ENCODE assay signal across 19 mouse cellular contexts in the genomic region with DNA sequence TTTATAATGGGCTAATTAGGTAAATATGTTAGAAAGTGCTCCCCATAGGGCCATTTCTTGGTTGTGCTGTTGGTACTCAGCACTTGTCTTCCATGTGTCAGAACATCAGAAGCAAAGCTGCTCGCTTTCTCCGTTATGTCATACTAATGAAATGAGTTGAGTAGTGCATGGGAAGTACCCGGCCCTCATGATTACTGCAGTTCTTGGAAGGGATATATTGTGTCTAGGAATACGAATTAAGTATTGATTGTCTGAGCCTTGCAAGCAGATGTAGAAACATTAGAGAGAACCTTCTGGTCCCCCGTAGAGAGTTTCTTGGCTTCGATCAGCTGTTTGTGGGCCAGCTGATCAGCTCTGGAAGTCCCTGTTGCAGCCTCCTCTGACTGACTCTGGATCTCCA.
"Had no signal": no experiment of that assay in that cellular context is flagged by ENCODE, and none has a peak within 500 bp of the region (broad histone marks: within the 10 kb centered on the region; RNA-seq: fewer than 3 reads in every experiment).

No protein-coding gene starts in this region.

- H3K27me3 ChIP-seq: limb, embryonic 13.5 days; liver, embryonic 13.5 days; midbrain, embryonic 15.5 days had no signal

- ATAC-seq: midbrain, embryonic 15.5 days had no signal

- H3K4me2 ChIP-seq: limb, embryonic 13.5 days; liver, embryonic 13.5 days; midbrain, embryonic 11.5 days; midbrain, embryonic 15.5 days had no signal

- DNase-seq: kidney, adult 2 months; kidney, postnatal 25 days; layer of hippocampus, adult 9-11 months; left cerebral cortex, postnatal 4 days; liver, embryonic 13.5 days; lung, adult 2 months; lung, postnatal 14 days; lung, postnatal 4 days; right cerebral cortex, postnatal 4 days; thymus, adult 2 months; thymus, postnatal 14 days; thymus, postnatal 4 days had no signal

- H3K36me3 ChIP-seq: limb, embryonic 13.5 days; liver, embryonic 13.5 days; midbrain, embryonic 15.5 days had no signal

- H3K9me3 ChIP-seq: limb, embryonic 13.5 days; midbrain, embryonic 15.5 days had no signal

- H3K27ac ChIP-seq: kidney, postnatal 0 days; layer of hippocampus, adult 2 months; limb, embryonic 13.5 days; liver, embryonic 13.5 days; midbrain, embryonic 15.5 days; stomach, postnatal 0 days had no signal

- H3K9ac ChIP-seq: limb, embryonic 13.5 days; liver, embryonic 13.5 days; midbrain, embryonic 15.5 days had no signal

- H3K4me3 ChIP-seq: layer of hippocampus, adult 2 months; limb, embryonic 13.5 days; liver, embryonic 13.5 days; midbrain, embryonic 15.5 days; myocyte had no signal

- H3K4me1 ChIP-seq: limb, embryonic 13.5 days; liver, embryonic 13.5 days; midbrain, embryonic 15.5 days had no signal
